Mouse (Mus musculus) midbrain, embryonic 10.5 days (tissue): Measurements from ENCODE around the gene Slmap. TPM values are rescaled to one million over a fixed set of nuclear protein-coding genes. Genes with fewer than 3 reads are reported as not detected.
A peak's percentile ranks its signal among the peaks of the same experiment; 100 is the strongest.
"Not testable (repeated sequence)": the region's sequence is repeated elsewhere in the genome, so short reads cannot be mapped to it uniquely, and the experiment has no call there.

Source experiments
- DNase-seq: peaks from one replicate; pipeline ENCODE4 v3.0.0-alpha.2; 2017; ENCODE audit warnings: low spot score
- H3K27ac ChIP-seq: fragments of 300-500 bp; sonication (generic); replicated peaks from 2 replicates; pipeline ENCODE4 v1.5.1; 2016; ENCODE audit warnings: mild to moderate bottlenecking
- H3K27me3 ChIP-seq: fragments of 300-500 bp; sonication (generic); 2 replicates; pipeline ENCODE4 v1.6.1; 2016; ENCODE audit warnings: low read depth, mild to moderate bottlenecking; ENCODE audit not compliant: poor library complexity, severe bottlenecking
- H3K36me3 ChIP-seq: fragments of 300-500 bp; sonication (generic); 2 replicates; pipeline ENCODE4 v1.6.1; 2016; ENCODE audit warnings: mild to moderate bottlenecking, moderate library complexity
- H3K4me1 ChIP-seq: fragments of 300-500 bp; sonication (generic); 2 replicates; pipeline ENCODE4 v1.6.1; 2016
- H3K4me3 ChIP-seq: fragments of 300-500 bp; sonication (generic); 2 replicates; pipeline ENCODE4 v1.5.1; 2016; ENCODE audit warnings: mild to moderate bottlenecking, moderate library complexity
- H3K9me3 ChIP-seq: fragments of 300-500 bp; sonication (generic); replicated peaks from 2 replicates; pipeline ENCODE4 v1.6.1; 2016; ENCODE audit warnings: mild to moderate bottlenecking
- WGBS: fragments of 180-500 bp; shearing (Covaris S2); methylation state at CpG from one replicate; pipeline ENCODE4 v1.1.7; 2016; 5-methylcytosine and 5-hydroxymethylcytosine counted together
- polyA plus RNA-seq: library from polyadenylated mRNA; unstranded; fragments of >200 nt; fragmentation: Nextera tagmentation; extraction: Ambion mirVana; gene quantifications from 2 replicates; pipeline ENCODE4 v1.2.1, GENCODE M21; 2016

Gene Slmap
- polyA plus RNA-seq, 1 experiment from 2014 or later, result 14.3 TPM

DNA sequence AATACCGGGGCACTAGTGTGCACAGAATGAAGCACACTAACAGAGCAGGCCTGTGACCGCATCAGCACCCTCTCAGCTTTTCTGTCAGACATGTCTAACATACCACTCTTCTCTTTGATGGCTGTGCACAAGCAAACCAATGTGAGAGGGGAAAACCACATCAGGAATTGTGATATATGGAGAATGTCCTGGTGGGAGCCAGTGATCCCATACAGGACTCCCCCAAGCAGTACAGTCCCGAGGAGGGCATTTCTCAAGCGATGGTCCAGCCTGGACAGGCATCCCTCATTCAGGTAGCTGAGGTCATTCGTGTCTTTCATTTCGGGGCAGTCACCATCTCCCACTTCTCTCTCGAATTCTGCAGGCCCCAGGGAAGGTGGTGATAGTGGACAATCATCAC, 128.0 kb downstream of the Slmap start:
- Histone ChIP-seq H3K9me3 (no peaks in the 10 kb centered on the region), H3K36me3 (peaks cover 3% of the 10 kb centered on the region; the same call in 1 of the 2 replicates), H3K4me1 (peaks cover 8% of the 10 kb centered on the region; the same call in 1 of the 2 replicates), H3K27ac (no peak overlapping the region), H3K4me3 (no peak overlapping the region), H3K27me3 (no peaks in the 10 kb centered on the region)
- WGBS, result 94% methylated on average over 7 of the region's 7 CpGs
- DNase-seq, result no peak

DNA sequence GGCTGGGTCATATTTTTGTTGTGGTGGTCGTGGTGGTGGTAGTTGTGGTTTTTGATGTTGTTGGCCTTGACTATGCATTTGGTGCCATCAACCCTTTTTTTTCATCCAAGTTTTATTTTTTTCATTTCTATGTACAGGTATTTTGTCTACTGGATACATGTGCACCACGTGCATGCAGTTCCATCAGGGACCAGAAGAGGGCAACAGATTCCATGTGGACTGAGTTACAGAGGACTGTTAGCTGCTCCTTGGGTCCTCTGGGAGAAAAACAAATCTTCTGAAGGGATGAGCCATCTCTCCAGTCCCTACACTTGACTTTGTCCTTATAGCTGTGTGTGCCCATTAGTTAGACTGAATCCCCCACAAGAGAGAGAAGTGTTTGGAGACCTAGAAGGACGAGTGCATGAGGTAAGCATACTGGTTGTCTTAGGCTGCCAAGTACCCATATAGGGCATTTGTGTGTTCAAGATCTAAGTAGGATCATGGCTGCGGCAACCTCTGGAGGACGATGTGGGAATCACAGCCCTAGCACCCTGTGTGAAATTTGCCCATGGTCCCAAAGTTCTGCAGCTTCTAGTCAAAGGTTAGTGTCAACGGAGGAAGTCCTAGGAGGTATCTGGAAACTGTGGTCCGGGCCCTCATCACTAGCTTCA, 136.1 kb downstream of the Slmap start:
- H3K27me3 ChIP-seq, result no peaks in the 10 kb centered on the region
- no peak overlapping the region for H3K27ac ChIP-seq
- DNase-seq, result no peak
- H3K36me3 ChIP-seq, result peaks cover 11% of the 10 kb centered on the region; the same call in 1 of the 2 replicates
- 92% methylated on average over 7 of the region's 7 CpGs for WGBS
- H3K4me1 ChIP-seq, result peaks cover 9% of the 10 kb centered on the region; the same call in 1 of the 2 replicates
- no peak overlapping the region for H3K4me3 ChIP-seq
- peaks cover 8% of the 10 kb centered on the region; the same call in 1 of the 2 replicates for H3K9me3 ChIP-seq

DNA sequence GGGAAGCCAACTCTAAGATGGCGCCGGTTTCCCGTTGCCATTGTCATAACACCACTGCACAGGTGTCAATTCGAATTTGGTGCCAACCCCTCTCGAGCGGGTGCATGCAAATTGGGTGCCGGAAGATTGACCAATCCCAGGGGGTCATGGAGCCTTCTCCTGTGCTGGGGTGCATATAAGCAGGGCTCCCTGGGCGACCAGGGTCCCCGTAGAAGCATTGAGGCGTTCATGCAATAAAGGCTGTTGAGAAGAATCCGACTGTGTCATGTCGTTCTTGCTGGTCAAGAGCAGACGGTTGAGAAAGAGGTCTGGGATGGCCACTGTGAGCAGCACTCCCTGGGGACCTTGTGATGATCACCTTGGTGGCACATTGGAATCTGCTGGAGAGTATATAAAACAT, 142.9 kb downstream of the Slmap start:
- no peaks in the 10 kb centered on the region for H3K27me3 ChIP-seq
- H3K4me1 ChIP-seq, result no peaks in the 10 kb centered on the region
- 92% methylated on average over 13 of the region's 13 CpGs for WGBS
- DNase-seq, result no peak
- peaks cover 8% of the 10 kb centered on the region; the same call in 1 of the 2 replicates for H3K9me3 ChIP-seq
- H3K4me3 ChIP-seq, result no peak overlapping the region
- 0 out of 2 replicates have a peak, but pooled peaks cover 4% of the 10 kb centered on the region for H3K36me3 ChIP-seq
- no peak overlapping the region for H3K27ac ChIP-seq

DNA sequence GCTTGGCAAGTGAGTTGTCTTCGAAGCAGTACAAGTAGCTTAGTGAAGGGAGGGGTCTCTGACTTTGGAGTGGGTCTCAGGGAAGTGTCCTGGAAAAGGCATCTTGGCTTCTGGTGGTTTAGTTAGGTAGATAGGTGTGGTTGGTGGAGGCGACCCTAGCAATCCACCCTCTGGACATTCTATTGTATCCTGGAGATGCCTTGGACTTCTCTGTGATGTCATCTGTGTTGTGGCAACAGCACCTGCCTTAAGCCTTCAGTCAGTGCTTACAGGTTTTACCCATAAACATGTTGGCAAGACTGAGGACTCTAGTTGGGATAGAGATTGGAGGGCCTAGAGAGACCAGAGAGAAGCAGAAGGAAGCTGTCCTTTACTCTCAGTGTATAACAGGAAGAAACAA, 145.8 kb downstream of the Slmap start:
- not testable (repeated sequence) for H3K36me3 ChIP-seq, H3K9me3 ChIP-seq, DNase-seq, H3K27me3 ChIP-seq, H3K4me3 ChIP-seq, H3K4me1 ChIP-seq, H3K27ac ChIP-seq
- WGBS, result 92% methylated on average over 2 of the region's 2 CpGs

DNA sequence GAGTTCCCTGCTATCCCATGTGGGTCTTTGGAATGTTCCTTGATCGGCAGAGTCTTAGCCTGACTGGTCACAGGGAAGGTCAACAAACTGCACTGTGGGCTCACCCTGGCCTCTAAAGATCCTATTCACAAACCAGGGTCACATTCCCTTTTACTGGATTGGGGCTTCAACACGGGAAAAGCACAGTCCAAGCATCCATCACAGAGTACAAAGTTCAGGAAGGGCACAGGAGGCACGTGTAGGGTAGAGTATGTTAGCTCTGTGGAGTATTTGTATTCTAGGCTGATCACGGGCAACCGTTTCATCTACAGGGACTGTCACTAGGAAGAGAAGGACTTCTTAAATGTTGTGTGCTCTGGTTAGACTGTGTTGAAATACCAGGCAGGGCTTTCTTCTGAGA, 147.7 kb downstream of the Slmap start:
- not testable (repeated sequence) for H3K36me3 ChIP-seq, DNase-seq, H3K4me1 ChIP-seq, H3K9me3 ChIP-seq, H3K4me3 ChIP-seq, H3K27ac ChIP-seq, H3K27me3 ChIP-seq
- WGBS, result 84% methylated on average over 5 of the region's 5 CpGs

DNA sequence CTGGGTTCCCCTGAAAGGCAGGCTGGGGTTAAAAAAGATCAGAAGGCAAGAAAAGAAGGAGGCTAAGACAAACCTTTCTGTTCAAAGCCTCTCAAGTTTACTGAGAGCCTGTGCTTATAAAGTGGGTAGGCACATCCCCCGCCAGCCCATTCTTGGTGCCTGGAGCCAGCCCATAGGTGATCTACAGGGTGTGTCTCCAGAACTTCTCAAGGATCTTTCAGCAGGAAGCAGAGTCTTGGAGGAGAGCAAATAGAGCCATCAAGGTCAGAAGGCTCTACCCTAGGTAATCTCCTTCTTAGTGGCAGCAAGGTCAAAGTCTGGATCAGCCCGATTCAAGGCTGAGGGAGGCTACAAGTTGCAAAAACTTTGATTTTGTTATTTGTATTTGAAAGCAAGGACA, 149.1 kb downstream of the Slmap start:
- not testable (repeated sequence) for H3K27me3 ChIP-seq, DNase-seq, H3K4me3 ChIP-seq, H3K9me3 ChIP-seq, H3K27ac ChIP-seq, H3K4me1 ChIP-seq, H3K36me3 ChIP-seq
- 86% methylated on average over 2 of the region's 2 CpGs for WGBS

DNA sequence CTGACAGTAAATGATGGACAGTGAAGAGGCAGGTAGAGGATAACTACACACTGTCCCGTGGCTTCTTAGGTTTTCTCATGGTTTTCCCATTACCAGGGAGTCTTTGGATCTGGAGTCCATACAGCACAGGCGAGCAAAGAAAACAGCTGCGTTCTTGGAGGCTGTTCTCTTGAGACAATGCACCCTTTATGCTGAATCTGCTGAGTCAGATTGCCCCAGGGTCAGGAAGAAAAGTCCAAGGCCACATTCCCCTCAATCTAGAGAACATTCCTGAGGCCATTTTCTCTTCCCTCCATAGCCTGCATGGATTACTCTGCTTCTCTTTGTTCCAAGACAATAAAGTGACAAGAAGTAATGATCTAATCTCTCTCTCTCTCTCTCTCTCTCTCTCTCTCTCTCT, 155.7 kb downstream of the Slmap start:
- H3K27ac ChIP-seq, result no peak overlapping the region
- H3K27me3 ChIP-seq, result no peaks in the 10 kb centered on the region
- H3K36me3 ChIP-seq, result no peaks in the 10 kb centered on the region
- no peaks in the 10 kb centered on the region for H3K9me3 ChIP-seq
- no peak overlapping the region for H3K4me3 ChIP-seq
- H3K4me1 ChIP-seq, result peaks cover 7% of the 10 kb centered on the region
- 50% methylated on average over 3 of the region's 3 CpGs for WGBS
- no peak for DNase-seq

DNA sequence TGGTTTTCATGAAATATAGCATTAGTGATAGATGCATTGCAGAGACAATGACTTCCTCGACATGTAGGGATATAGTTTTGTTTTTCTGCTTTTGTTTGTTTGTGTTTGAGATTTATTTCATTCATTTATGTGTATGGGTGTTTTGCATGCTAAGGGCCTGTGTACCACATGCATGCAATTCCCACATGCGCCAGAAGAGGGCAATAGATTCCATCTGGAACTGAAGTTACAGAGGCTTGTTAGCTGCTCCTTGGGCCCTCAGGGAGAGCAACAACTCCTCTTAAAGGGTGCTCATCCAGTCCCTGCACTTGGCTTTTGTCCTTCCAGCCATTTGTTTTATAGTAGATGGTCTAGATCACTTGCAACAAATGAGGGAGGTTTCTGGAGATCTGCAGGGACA, 158.1 kb downstream of the Slmap start:
- Histone ChIP-seq H3K4me3 (no peak overlapping the region), H3K4me1 (peaks cover 7% of the 10 kb centered on the region), H3K9me3 (no peaks in the 10 kb centered on the region), H3K36me3 (no peaks in the 10 kb centered on the region), H3K27ac (no peak overlapping the region), H3K27me3 (no peaks in the 10 kb centered on the region)
- DNase-seq, result peak; percentile 71
- 10% methylated on average over 2 of the region's 2 CpGs for WGBS

Other genes with a start within 250 kb of the Slmap start
- 28.9 and 30.3 TPM in 2 replicates for gene Dennd6a, start 38.9 kb upstream of the Slmap start, polyA plus RNA-seq
- 517 and 522 TPM in 2 replicates for gene Arf4, start 103.1 kb upstream of the Slmap start, polyA plus RNA-seq
- gene Pde12, start 135.0 kb upstream of the Slmap start, polyA plus RNA-seq, result 11.2 and 11.8 TPM in 2 replicates
- gene Dnah12, start 158.3 kb upstream of the Slmap start, polyA plus RNA-seq, result 0.06 TPM in 1 of 2 replicates, not detected in the other